Comparison of ENCODE assay signal across 8 mouse cellular contexts in genomic region chr2:33569698-33570097, GRCm38 (mm10).
"Had no signal": no experiment of that assay in that cellular context is flagged by ENCODE, and none has a peak within 500 bp of the region (broad histone marks: within the 10 kb centered on the region; RNA-seq: fewer than 3 reads in every experiment).

No protein-coding gene starts in this region.

- H3K9ac ChIP-seq: kidney, embryonic 15.5 days; liver, embryonic 13.5 days; neural tube, embryonic 12.5 days had no signal

- H3K36me3 ChIP-seq: kidney, embryonic 15.5 days; liver, embryonic 13.5 days; neural tube, embryonic 12.5 days had no signal

- H3K9me3 ChIP-seq: kidney, embryonic 15.5 days; liver, embryonic 13.5 days; neural tube, embryonic 12.5 days had no signal

- H3K4me3 ChIP-seq: kidney, embryonic 15.5 days; liver, embryonic 13.5 days; neural tube, embryonic 12.5 days had no signal

- H3K4me1 ChIP-seq: liver, embryonic 13.5 days had no signal

- H3K4me2 ChIP-seq: midbrain, embryonic 11.5 days had no signal

- DNase-seq: liver, embryonic 13.5 days; midbrain, embryonic 14.5 days; right cerebral cortex, adult 18-20 months; right cerebral cortex, postnatal 14 days had no signal

- H3K27ac ChIP-seq: kidney, embryonic 15.5 days; liver, embryonic 13.5 days; neural tube, embryonic 12.5 days; stomach, postnatal 0 days had no signal
